Mouse (Mus musculus) lung, postnatal 4 days (tissue): ENCODE measurements at regions not wholly inside any gene's neighbourhood (a gene's known extent, or its start where the extent isn't known, plus 50 kb on each side); places are given as distances from the start of the nearest gene placed in this dataset.
A peak's percentile ranks its signal among the peaks of the same experiment; 100 is the strongest.

Experiments used
- DNase-seq, 2 experiments: peaks; one replicate each; pipeline ENCODE4 v3.0.0; 2021

DNA sequence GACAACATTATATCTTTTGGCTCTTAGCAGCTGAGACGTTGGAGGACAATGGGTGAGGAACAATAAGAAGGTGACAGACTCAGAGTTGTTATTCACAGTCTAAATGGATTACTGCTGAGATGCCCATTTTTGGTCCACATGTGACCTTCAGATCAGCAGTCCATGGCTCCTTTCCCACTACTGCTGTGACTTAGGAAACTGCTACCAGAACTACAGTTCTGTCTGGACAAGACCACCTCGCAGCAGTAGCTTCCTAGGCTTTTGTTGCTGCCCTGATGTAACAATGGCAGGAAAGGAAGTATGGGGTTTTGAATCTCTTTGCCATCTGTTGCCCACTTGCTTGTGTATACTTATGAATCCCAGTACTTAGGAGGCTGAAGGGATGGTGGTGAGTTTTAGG, 135.6 kb upstream of the Pls3 start:
- no peak for DNase-seq

DNA sequence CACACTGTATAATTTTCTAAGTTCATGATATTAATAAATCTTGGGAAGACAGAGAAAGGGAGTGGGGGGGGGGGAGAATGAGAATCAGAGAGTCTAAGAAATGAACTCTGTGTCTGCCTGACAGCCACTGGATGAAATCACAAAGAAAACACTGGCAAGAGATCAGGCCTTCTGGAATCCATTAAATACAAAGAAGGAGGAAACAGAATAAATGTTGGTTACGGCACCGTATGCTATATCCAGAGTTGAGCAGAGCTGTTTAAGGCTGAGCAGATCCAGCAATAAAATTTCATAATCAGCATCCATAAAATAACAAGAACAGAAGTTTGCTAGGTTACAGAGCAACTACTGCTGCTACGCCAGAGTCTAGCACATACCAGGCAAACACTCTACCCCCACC, 103.6 kb upstream of the Pls3 start:
- no peak for DNase-seq

GRCm38 (mm10) chrX:75974671-75975070, 99.7 kb upstream of the Pls3 start:
- no peak for DNase-seq

DNA sequence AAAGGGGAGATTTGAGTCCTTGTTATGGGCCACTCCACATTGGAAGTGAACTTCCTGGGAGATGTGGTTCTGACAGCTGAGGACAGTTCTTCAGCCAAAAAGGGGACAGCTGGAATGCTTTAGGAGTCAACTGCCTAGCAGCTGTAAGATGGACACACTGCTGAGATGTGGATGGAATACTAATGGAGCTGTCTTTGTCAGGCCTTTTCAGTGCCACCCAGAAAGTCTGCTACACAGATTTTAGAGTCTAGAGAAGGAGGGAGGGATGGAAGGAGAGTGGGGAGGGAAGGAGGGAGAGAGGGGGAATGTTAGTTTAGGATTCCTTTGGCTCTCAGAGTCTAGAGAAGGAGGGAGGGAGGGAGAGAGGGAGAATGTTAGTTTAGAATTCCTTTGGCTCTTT, 74.7 kb upstream of the Pls3 start:
- peak in 1 of 2 experiments; percentile 28 for DNase-seq

GRCm38 (mm10) chrX:75928903-75929302, 53.9 kb upstream of the Pls3 start:
- no peak for DNase-seq
